Mouse (Mus musculus): Measurements from ENCODE around the gene Fam45a.

- no peak for TF ChIP-seq CTCF (IDR thresholded peaks at IDR 0.05; ENCODE audit: low read depth)
- no peak for TF ChIP-seq EP300 (IDR thresholded peaks at IDR 0.05; ENCODE audit: low read depth)
Measured at GRCm38 (mm10) chr19:60791164-60791563, 20.2 kb upstream of the Fam45a start.
